Mouse (Mus musculus): ENCODE measurements around the gene Gm21969.
A peak's percentile ranks its signal among the peaks of the same experiment; 100 is the strongest.

GRCm38 (mm10) chr4:139611542-139611953, 8.6 kb downstream of the Gm21969 start:
- TF ChIP-seq CTCF (IDR thresholded peaks at IDR 0.05; ENCODE audit: low read depth, low read length) (peak; percentile 88), GATA1 (IDR thresholded peaks at IDR 0.05; ENCODE audit: borderline replicate concordance, low read length) (no peak)

Data from G1E (cell line).